Comparison of ENCODE assay signal across 16 mouse cellular contexts in genomic region chr15:78475604-78476031, GRCm38 (mm10). TPM values are rescaled to one million over a fixed set of nuclear protein-coding genes. Genes with fewer than 3 reads are reported as not detected.
A peak's percentile ranks its signal among the peaks of the same experiment; 100 is the strongest.
DNase-seq lines count a peak whose midpoint lies in the region; ATAC-seq and TF ChIP-seq lines count a peak whose summit lies in the region.
"Had no signal": no experiment of that assay in that cellular context is flagged by ENCODE, and none has a peak within 500 bp of the region (broad histone marks: within the 10 kb centered on the region; RNA-seq: fewer than 3 reads in every experiment).

No protein-coding gene starts in this region.

- no peak overlapping the region for H3K4me3 ChIP-seq in heart, embryonic 14.5 days (ENCODE audit: control insufficient read depth in 1 of 2, insufficient read depth in 1 of 2, low read depth in 1 of 2, low read length in 2 of 2)
- H3K4me3 ChIP-seq in CH12.LX (replicated peaks in 1 of 3; ENCODE audit: low read depth in 2 of 3, low read length in 2 of 3, poor library complexity in 1 of 3): peak overlapping the region in 1 of 3 experiments; percentile 26
- H3K4me3 ChIP-seq in stomach, postnatal 0 days (ENCODE audit: low read depth, low read length): no peak overlapping the region
- no peak overlapping the region for H3K4me3 ChIP-seq in limb, embryonic 10.5 days
- H3K4me3 ChIP-seq: hindbrain, embryonic 12.5 days had no signal

- in situ Hi-C loops in CH12.LX (cut with MboI; ENCODE audit: low pct_ligation_motif_present, low pct_unique_long_range_greater_than_20kb, low sequenced_read_pairs): no loop called here

- no peak overlapping the region for H3K27ac ChIP-seq in heart, embryonic 14.5 days (replicated peaks in 1 of 2; ENCODE audit: control insufficient read depth in 1 of 2, insufficient read depth in 1 of 2, low read depth in 2 of 2, low read length in 2 of 2)
- H3K27ac ChIP-seq in CH12.LX (ENCODE audit: insufficient read depth, low read depth): peak overlapping the region; percentile 86
- H3K27ac ChIP-seq in stomach, postnatal 0 days (replicated peaks): no peak overlapping the region
- no peak overlapping the region for H3K27ac ChIP-seq in limb, embryonic 10.5 days
- H3K27ac ChIP-seq: hindbrain, embryonic 12.5 days; liver, embryonic 14.5 days had no signal

- 46% methylated on average over 3 of the region's 3 CpGs for WGBS in heart, embryonic 14.5 days
- WGBS in stomach, postnatal 0 days: 40% methylated on average over 3 of the region's 3 CpGs
- WGBS in limb, embryonic 10.5 days: 70% methylated on average over 3 of the region's 3 CpGs

- no peaks in the 10 kb centered on the region for H3K9me3 ChIP-seq in heart, embryonic 14.5 days (ENCODE audit: control insufficient read depth, low read length)
- no peaks in the 10 kb centered on the region for H3K9me3 ChIP-seq in CH12.LX (replicated peaks; ENCODE audit: low read length)
- H3K9me3 ChIP-seq in stomach, postnatal 0 days (ENCODE audit: control insufficient read depth, low read length): no peaks in the 10 kb centered on the region
- H3K9me3 ChIP-seq in limb, embryonic 10.5 days (replicated peaks): no peaks in the 10 kb centered on the region
- H3K9me3 ChIP-seq: G1E; hindbrain, embryonic 12.5 days had no signal

- peak; percentile 40 to 84 for DNase-seq in adrenal gland, adult (ENCODE audit: inconsistent age in 2 of 2, low spot score in 1 of 2)
- no peak for DNase-seq in adrenal gland, postnatal 10 days
- DNase-seq in heart, postnatal 25 days (ENCODE audit: low spot score): no peak
- peak; percentile 88 for DNase-seq in CH12.LX (ENCODE audit: extremely low read depth)
- DNase-seq in stomach, postnatal 0 days (ENCODE audit: low spot score): peak; percentile 24
- no peak for DNase-seq in limb, embryonic 10.5 days (ENCODE audit: low spot score)
- DNase-seq in kidney, adult 18-20 months: no peak
- DNase-seq: heart, adult 11 months; kidney, adult 9 months; lung, postnatal 36 days had no signal

- H3K27me3 ChIP-seq in heart, embryonic 14.5 days (ENCODE audit: control insufficient read depth, insufficient read depth, low read length): 0 out of 2 replicates have a peak, but pooled peaks cover 3% of the 10 kb centered on the region
- H3K27me3 ChIP-seq in CH12.LX (replicated peaks): no peaks in the 10 kb centered on the region
- H3K27me3 ChIP-seq in stomach, postnatal 0 days (ENCODE audit: control insufficient read depth, insufficient read depth, low read length): no peaks in the 10 kb centered on the region
- 0 out of 2 replicates have a peak, but pooled peaks cover 4% of the 10 kb centered on the region for H3K27me3 ChIP-seq in limb, embryonic 10.5 days (ENCODE audit: low read depth, poor library complexity, severe bottlenecking)

- no peak overlapping the region for H3K9ac ChIP-seq in heart, embryonic 14.5 days (ENCODE audit: low read length)
- H3K9ac ChIP-seq in CH12.LX (ENCODE audit: insufficient read depth, low read depth): peak overlapping the region; percentile 2; the same call in 1 of the 2 replicates
- no peak overlapping the region for H3K9ac ChIP-seq in stomach, postnatal 0 days (ENCODE audit: low read length)
- H3K9ac ChIP-seq: hindbrain, embryonic 12.5 days; liver, embryonic 14.5 days had no signal

- peak; percentile 86 for TF ChIP-seq EP300 in CH12.LX (IDR thresholded peaks at IDR 0.05; ENCODE audit: low read length)
- no peak for TF ChIP-seq EP300 in stomach, postnatal 0 days (optimal IDR thresholded peaks at IDR 0.05)

- TF ChIP-seq RAD21 in CH12.LX (IDR thresholded peaks at IDR 0.05; ENCODE audit: low read depth, low read length): no peak; the same call in none of the 2 replicates

- intact Hi-C loops in heart, postnatal 25 days (cut with DNase I): no loop called here

- no peak overlapping the region for H3K4me2 ChIP-seq in heart, embryonic 14.5 days (ENCODE audit: low read length)
- H3K4me2 ChIP-seq in CH12.LX (ENCODE audit: insufficient read depth, low read depth, poor library complexity, severe bottlenecking): peak overlapping the region; percentile 4
- no peak overlapping the region for H3K4me2 ChIP-seq in stomach, postnatal 0 days (replicated peaks; ENCODE audit: low read depth)
- H3K4me2 ChIP-seq: hindbrain, embryonic 12.5 days had no signal

- no peaks in the 10 kb centered on the region for H3K36me3 ChIP-seq in heart, embryonic 14.5 days (ENCODE audit: control insufficient read depth, insufficient read depth, low read length)
- peaks cover 7 to 17% of the 10 kb centered on the region in 2 experiments for H3K36me3 ChIP-seq in CH12.LX (replicated peaks in 1 of 2; ENCODE audit: control insufficient read depth in 1 of 2, insufficient read depth in 1 of 2, low read length in 1 of 2)
- no peaks in the 10 kb centered on the region for H3K36me3 ChIP-seq in stomach, postnatal 0 days (ENCODE audit: control insufficient read depth, insufficient read depth, low read length)
- H3K36me3 ChIP-seq in limb, embryonic 10.5 days: no peaks in the 10 kb centered on the region
- H3K36me3 ChIP-seq: G1E; hindbrain, embryonic 12.5 days had no signal

- no peak for TF ChIP-seq CTCF in CH12.LX (conservative IDR thresholded peaks at IDR 0.05 in 1 of 2, IDR thresholded peaks at IDR 0.05 in 1 of 2; ENCODE audit: low read depth in 2 of 2, low read length in 2 of 2)
- no peak for TF ChIP-seq CTCF in stomach, postnatal 0 days (IDR thresholded peaks at IDR 0.05; ENCODE audit: low read depth)

- peaks cover 14 to 15% of the 10 kb centered on the region in 2 experiments; a peak in 3 of 4 replicates for H3K4me1 ChIP-seq in heart, embryonic 14.5 days (ENCODE audit: control insufficient read depth in 2 of 2, insufficient read depth in 2 of 2, low read length in 2 of 2)
- peaks cover 39 to 77% of the 10 kb centered on the region in 2 experiments for H3K4me1 ChIP-seq in CH12.LX (ENCODE audit: control insufficient read depth in 1 of 2, insufficient read depth in 2 of 2)
- no peaks in the 10 kb centered on the region for H3K4me1 ChIP-seq in stomach, postnatal 0 days (replicated peaks; ENCODE audit: control insufficient read depth, insufficient read depth)
- H3K4me1 ChIP-seq in limb, embryonic 10.5 days: peaks cover 10% of the 10 kb centered on the region
- H3K4me1 ChIP-seq: hindbrain, embryonic 12.5 days had no signal

- no peaks in the 10 kb centered on the region for H3K79me2 ChIP-seq in CH12.LX (replicated peaks; ENCODE audit: control insufficient read depth, extremely low read depth, insufficient read depth, poor library complexity, severe bottlenecking)

- TF ChIP-seq POLR2A in CH12.LX (IDR thresholded peaks at IDR 0.05; ENCODE audit: low read depth, low read length): peak; percentile 41; the same call in 1 of the 2 replicates

- dilution Hi-C loops in CH12.LX (cut with MboI; ENCODE audit: extremely low pct_ligation_motif_present, extremely low pct_unique_long_range_greater_than_20kb, low sequenced_read_pairs): no loop called here

- ATAC-seq in heart, embryonic 14.5 days (ENCODE audit: insufficient number of reproducible peaks, insufficient read depth, low FRiP score, low read depth): peak; percentile 20; the same call in 1 of the 2 replicates
- no peak for ATAC-seq in stomach, postnatal 0 days (ENCODE audit: low FRiP score, low TSS enrichment)

TF ChIP-seq in CH12.LX, 34 proteins besides CTCF, POLR2A, EP300 and RAD21 (continues in another document):
- TF ChIP-seq HCFC1 (IDR thresholded peaks at IDR 0.05; ENCODE audit: low read depth, low read length): peak; percentile 52
- no peak for TF ChIP-seq GABPA (IDR thresholded peaks at IDR 0.05; ENCODE audit: insufficient replicate concordance, low read depth, low read length)
- peak; percentile 52; the same call in 1 of the 2 replicates for TF ChIP-seq NELFE (IDR thresholded peaks at IDR 0.05; ENCODE audit: low read depth, low read length)
- peak; percentile 86 for TF ChIP-seq ELF1 (IDR thresholded peaks at IDR 0.05; ENCODE audit: low read depth, low read length)

RNA-seq across cellular contexts. Expression of gene Tmprss6, which starts 7.2 kb away (rescaled TPM):
- total RNA-seq in adrenal gland, postnatal 10 days (2021): 10 to 100 TPM; 24.7 to 59.5 TPM
- 0.09 TPM in 1 of 2 replicates, not detected in the other for polyA plus RNA-seq in heart, embryonic 14.5 days (2014; fragmentation: Nextera tagmentation; extraction: Ambion mirVana)
- not detected for total RNA-seq in heart, postnatal 25 days (2021)
- total RNA-seq in CH12.LX (2012; rRNA removed): 0.08 and 0.34 TPM in 2 replicates
- 0.24 TPM in 2 replicates for total RNA-seq in CH12.LX (2014; rRNA removed)
- 0.54 and 0.70 TPM in 2 replicates for polyA plus RNA-seq in CH12.LX (2012; ENCODE audit: insufficient read length, low read depth)
- 0.48 and 0.50 TPM in 2 replicates for polyA plus RNA-seq in stomach, postnatal 0 days (2015; fragmentation: Nextera tagmentation; extraction: Ambion mirVana)
- 0.06 TPM in 1 of 2 replicates, not detected in the other for polyA plus RNA-seq in limb, embryonic 10.5 days (2016; fragmentation: Nextera tagmentation; extraction: Ambion mirVana)
- total RNA-seq: left cerebral cortex, postnatal 10 days; neutrophil, adult 5-6 weeks had no signal
- polyA plus RNA-seq: G1E had no signal

RNA-seq across cellular contexts. Expression of gene Il2rb, which starts 19.5 kb away (rescaled TPM):
- 1 to 10 TPM; 1.9 TPM for total RNA-seq in adrenal gland, postnatal 10 days (2021)
- polyA plus RNA-seq in heart, embryonic 14.5 days (2014; fragmentation: Nextera tagmentation; extraction: Ambion mirVana): 0.16 and 0.19 TPM in 2 replicates
- total RNA-seq in heart, postnatal 25 days (2021): under 1 TPM; 0.06 to 0.26 TPM
- total RNA-seq in CH12.LX (2012; rRNA removed): 31.2 and 34.3 TPM in 2 replicates
- 26.0 and 32.1 TPM in 2 replicates for total RNA-seq in CH12.LX (2014; rRNA removed)
- polyA plus RNA-seq in CH12.LX (2012; ENCODE audit: insufficient read length, low read depth): 47.2 and 60.0 TPM in 2 replicates
- polyA plus RNA-seq in stomach, postnatal 0 days (2015; fragmentation: Nextera tagmentation; extraction: Ambion mirVana): 0.24 and 0.30 TPM in 2 replicates
- 0.04 TPM in 1 of 2 replicates, not detected in the other for polyA plus RNA-seq in limb, embryonic 10.5 days (2016; fragmentation: Nextera tagmentation; extraction: Ambion mirVana)
- polyA plus RNA-seq: G1E had no signal

RNA-seq across cellular contexts. Expression of gene Kctd17, which starts 47.3 kb away (rescaled TPM):
- total RNA-seq in adrenal gland, postnatal 10 days (2021): 10 to 100 TPM; 85.2 to 94.8 TPM
- 21.2 and 22.0 TPM in 2 replicates for polyA plus RNA-seq in heart, embryonic 14.5 days (2014; fragmentation: Nextera tagmentation; extraction: Ambion mirVana)
- 10 to 100 TPM; 35.4 to 37.3 TPM for total RNA-seq in heart, postnatal 25 days (2021)
- total RNA-seq in CH12.LX (2012; rRNA removed) (not detected in 2 replicates), CH12.LX (2014; rRNA removed) (not detected in 2 replicates)
- not detected in 2 replicates for polyA plus RNA-seq in CH12.LX (2012; ENCODE audit: insufficient read length, low read depth)
- polyA plus RNA-seq in stomach, postnatal 0 days (2015; fragmentation: Nextera tagmentation; extraction: Ambion mirVana): 25.9 and 26.2 TPM in 2 replicates
- polyA plus RNA-seq in limb, embryonic 10.5 days (2016; fragmentation: Nextera tagmentation; extraction: Ambion mirVana): 42.8 and 49.9 TPM in 2 replicates
- total RNA-seq: neutrophil, adult 5-6 weeks had no signal

RNA-seq across cellular contexts. Expression of gene C1qtnf6, which starts 55.6 kb away (rescaled TPM):
- total RNA-seq in adrenal gland, postnatal 10 days (2021): 10 to 100 TPM; 58.9 to 63.4 TPM
- polyA plus RNA-seq in heart, embryonic 14.5 days (2014; fragmentation: Nextera tagmentation; extraction: Ambion mirVana): 38.4 and 41.1 TPM in 2 replicates
- total RNA-seq in heart, postnatal 25 days (2021): 10 to 100 TPM; 56.6 to 59.4 TPM
- total RNA-seq in CH12.LX (2012; rRNA removed) (4.1 and 6.3 TPM in 2 replicates), CH12.LX (2014; rRNA removed) (5.0 and 5.7 TPM in 2 replicates)
- polyA plus RNA-seq in CH12.LX (2012; ENCODE audit: insufficient read length, low read depth): 27.7 and 28.1 TPM in 2 replicates
- 20.2 and 24.6 TPM in 2 replicates for polyA plus RNA-seq in stomach, postnatal 0 days (2015; fragmentation: Nextera tagmentation; extraction: Ambion mirVana)
- 10.9 and 14.6 TPM in 2 replicates for polyA plus RNA-seq in limb, embryonic 10.5 days (2016; fragmentation: Nextera tagmentation; extraction: Ambion mirVana)
- polyA plus RNA-seq: G1E had no signal

Comparison
In these comparisons a context has a peak if more than half of its experiments do, and no peak if none do; other contexts are left out.
1. DNase-seq: peak in adrenal gland, adult (2 of 2), CH12.LX (single experiment) and stomach, postnatal 0 days (single experiment); none in adrenal gland, postnatal 10 days (single experiment), heart, postnatal 25 days (single experiment), limb, embryonic 10.5 days (single experiment) and kidney, adult 18-20 months (single experiment).
2. RNA of gene Il2rb, which starts 19.5 kb away (polyA plus RNA-seq): 47.2 to 60.0 TPM in CH12.LX; 0.24 to 0.30 TPM in stomach, postnatal 0 days, 0.16 to 0.19 TPM in heart, embryonic 14.5 days and 0.04 TPM in limb, embryonic 10.5 days; every median in the first group is over 10 times any median in the second.
3. RNA of gene Kctd17, which starts 47.3 kb away (polyA plus RNA-seq): 42.8 to 49.9 TPM in limb, embryonic 10.5 days, 25.9 to 26.2 TPM in stomach, postnatal 0 days and 21.2 to 22.0 TPM in heart, embryonic 14.5 days; not detected in CH12.LX; every median in the first group is over 10 times any median in the second.